Mouse (Mus musculus) intestine, embryonic 16.5 days (tissue): ENCODE data around the gene Gng10. TPM values are rescaled to one million over a fixed set of nuclear protein-coding genes. Genes with fewer than 3 reads are reported as not detected.

Experiments used
- polyA plus RNA-seq: library from polyadenylated mRNA; unstranded; fragments of >200 nt; fragmentation: Nextera tagmentation; extraction: Ambion mirVana; gene quantifications from 2 replicates; pipeline ENCODE4 v1.2.1, GENCODE M21; 2015

Gene Gng10
- polyA plus RNA-seq, 1 experiment from 2014 or later = 86.1 TPM

Other genes with a start within 250 kb of the Gng10 start
- gene Olfr267, start 247.4 kb upstream of the Gng10 start, polyA plus RNA-seq = not detected in 2 replicates
- 21.4 and 23.7 TPM in 2 replicates for gene Ecpas, start 122.3 kb upstream of the Gng10 start, polyA plus RNA-seq
- gene Zkscan16, start 91.5 kb upstream of the Gng10 start, polyA plus RNA-seq = 0.16 and 0.29 TPM in 2 replicates
- gene Ptgr1, start 48.0 kb upstream of the Gng10 start, polyA plus RNA-seq = 44.9 and 45.5 TPM in 2 replicates
- gene Dnajc25, start 40.0 kb upstream of the Gng10 start, polyA plus RNA-seq = 5.6 and 8.3 TPM in 2 replicates
- 9.3 and 10.8 TPM in 2 replicates for gene Gm20503, start 31.9 kb upstream of the Gng10 start, polyA plus RNA-seq
- not detected in 2 replicates for gene AI481877, start 103.9 kb downstream of the Gng10 start, polyA plus RNA-seq
- gene Ugcg, start 154.2 kb downstream of the Gng10 start, polyA plus RNA-seq = 6.9 and 7.8 TPM in 2 replicates